Mouse (Mus musculus) ES-E14 (cell line): ENCODE measurements at regions not wholly inside any gene's neighbourhood (a gene's known extent, or its start where the extent isn't known, plus 50 kb on each side); places are given as distances from the start of the nearest gene placed in this dataset.
A peak's percentile ranks its signal among the peaks of the same experiment; 100 is the strongest.

Source experiments
- DNase-seq: peaks from one replicate; pipeline ENCODE4 v3.0.0-alpha.2; 2013; ENCODE audit warnings: low read depth, low spot score
- H3K27ac ChIP-seq: 2 replicates; pipeline ENCODE4 v1.5.1; 2012; ENCODE audit warnings: low read depth, mild to moderate bottlenecking, low read length, moderate library complexity, mixed read lengths; ENCODE audit not compliant: poor library complexity, insufficient read depth, severe bottlenecking
- H3K36me3 ChIP-seq: 2 replicates; pipeline ENCODE4 v1.6.1; 2012; ENCODE audit warnings: mild to moderate bottlenecking, low read length, moderate library complexity, mixed read lengths; ENCODE audit not compliant: control insufficient read depth, poor library complexity, insufficient read depth, severe bottlenecking
- H3K4me1 ChIP-seq, 2 experiments: fragments of 150-350 bp in 1 of 2; sonication (generic) in 1 of 2; 2 replicates each; pipeline ENCODE4 v1.6.1; 2012; ENCODE audit warnings: low read length in 2 of 2, mild to moderate bottlenecking in 1 of 2, mixed read lengths in 1 of 2; ENCODE audit not compliant: control insufficient read depth in 2 of 2, insufficient read depth in 2 of 2, poor library complexity in 1 of 2
- H3K4me3 ChIP-seq, 2 experiments: fragments of 150-350 bp in 1 of 2; sonication (generic) in 1 of 2; 2 replicates each; pipeline ENCODE4 v1.5.1; 2012; ENCODE audit warnings: low read length in 2 of 2, low read depth in 1 of 2, mild to moderate bottlenecking in 1 of 2, mixed read lengths in 1 of 2; ENCODE audit not compliant: insufficient read depth in 1 of 2, poor library complexity in 1 of 2, severe bottlenecking in 1 of 2
- H3K9ac ChIP-seq: 2 replicates; pipeline ENCODE4 v1.6.1; 2012; ENCODE audit warnings: low read depth, mild to moderate bottlenecking, low read length, mixed read lengths; ENCODE audit not compliant: poor library complexity, insufficient read depth, severe bottlenecking
- H3K9me3 ChIP-seq: fragments of 150-350 bp; sonication (generic); 2 replicates; pipeline ENCODE4 v1.6.1; 2012; ENCODE audit warnings: low read depth, mild to moderate bottlenecking, low read length; ENCODE audit not compliant: control insufficient read depth, insufficient read depth
- CHD2 ChIP-seq: IDR thresholded peaks from 2 replicates; pipeline ENCODE4 v1.6.1; 2014; ENCODE audit warnings: mild to moderate bottlenecking, low read depth, low read length, inconsistent platforms
- HCFC1 ChIP-seq: IDR thresholded peaks from 2 replicates; pipeline ENCODE4 v1.6.1; 2012; ENCODE audit warnings: low read length, inconsistent platforms, borderline replicate concordance; ENCODE audit not compliant: insufficient read depth
- MAFK ChIP-seq: IDR thresholded peaks from 2 replicates; pipeline ENCODE4 v1.6.1; 2014; ENCODE audit warnings: mild to moderate bottlenecking, low read depth, low read length, inconsistent platforms; ENCODE audit not compliant: insufficient read depth
- ZC3H11A ChIP-seq: IDR thresholded peaks from 2 replicates; pipeline ENCODE4 v1.6.1; 2012; ENCODE audit warnings: low read depth, mild to moderate bottlenecking, inconsistent platforms, low read length, borderline replicate concordance
- ZNF384 ChIP-seq: IDR thresholded peaks from 2 replicates; pipeline ENCODE4 v1.6.1; 2012; ENCODE audit warnings: low read depth, low read length, inconsistent platforms
- in situ Hi-C, 2 experiments: fragments of 600-800 bp; cut with MboI; formaldehyde crosslinking; loops; one replicate each; pipeline ENCODE4 v1.15.1; 2025; ENCODE audit warnings: low sequenced_read_pairs in 2 of 2, inconsistent platforms in 1 of 2; ENCODE audit not compliant: unreplicated experiment in 2 of 2

DNA sequence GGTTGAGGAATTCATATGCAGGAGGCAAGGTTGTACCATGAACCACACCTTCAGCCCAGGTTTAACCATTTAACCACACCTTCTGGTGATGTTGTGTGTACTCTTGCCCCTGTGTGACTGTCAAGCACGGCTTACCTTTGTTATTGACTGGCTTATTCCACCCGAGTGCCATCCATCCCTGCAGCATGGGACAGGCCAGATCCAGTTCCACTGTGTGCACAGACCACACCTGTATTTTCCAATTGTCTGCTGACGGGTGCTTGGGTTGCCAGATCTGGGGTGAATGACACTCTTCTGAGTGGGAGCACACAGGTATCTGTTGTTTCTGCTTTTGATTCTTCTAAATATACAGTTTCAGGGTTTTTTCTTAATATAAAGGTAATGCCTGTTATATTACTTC is 196.1 kb downstream of the Tex29 start:
- DNase-seq: no peak
- Histone ChIP-seq H3K36me3 (no peaks in the 10 kb centered on the region), H3K27ac (no peak overlapping the region), H3K9me3 (no peaks in the 10 kb centered on the region), H3K4me3 (no peak overlapping the region), H3K4me1 (no peaks in the 10 kb centered on the region), H3K9ac (no peak overlapping the region)
- no peak for TF ChIP-seq ZC3H11A
- no peak for TF ChIP-seq HCFC1
- TF ChIP-seq MAFK: no peak
- no peak for TF ChIP-seq ZNF384
- no peak for TF ChIP-seq CHD2
- in situ Hi-C loops: no loop called here

DNA sequence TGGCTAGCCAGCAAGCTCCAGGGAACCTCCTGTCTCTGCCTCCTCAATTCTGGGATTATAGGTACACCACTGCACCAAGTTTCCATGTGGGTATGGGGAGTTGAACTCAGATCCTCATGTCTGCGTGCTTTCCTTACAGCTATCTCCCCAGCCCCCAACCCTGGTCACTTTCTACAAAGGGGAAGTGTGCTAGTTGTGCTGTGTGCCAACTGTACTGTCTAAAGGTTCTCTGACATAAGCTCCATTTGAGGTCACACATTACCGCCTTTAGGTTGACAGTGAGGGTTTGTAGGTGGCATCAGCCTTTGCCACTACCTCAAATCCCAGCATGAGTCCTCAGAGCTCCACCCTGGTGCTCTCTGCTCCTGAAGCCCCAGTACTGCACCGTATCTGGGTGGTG is 200.7 kb downstream of the Tex29 start:
- Histone ChIP-seq H3K27ac (no peak overlapping the region), H3K4me1 (no peaks in the 10 kb centered on the region), H3K9ac (no peak overlapping the region), H3K4me3 (no peak overlapping the region), H3K9me3 (no peaks in the 10 kb centered on the region), H3K36me3 (no peaks in the 10 kb centered on the region)
- DNase-seq: no peak
- TF ChIP-seq CHD2 (no peak), MAFK (no peak), HCFC1 (no peak), ZNF384 (no peak), ZC3H11A (no peak)
- in situ Hi-C loops: no loop called here

DNA sequence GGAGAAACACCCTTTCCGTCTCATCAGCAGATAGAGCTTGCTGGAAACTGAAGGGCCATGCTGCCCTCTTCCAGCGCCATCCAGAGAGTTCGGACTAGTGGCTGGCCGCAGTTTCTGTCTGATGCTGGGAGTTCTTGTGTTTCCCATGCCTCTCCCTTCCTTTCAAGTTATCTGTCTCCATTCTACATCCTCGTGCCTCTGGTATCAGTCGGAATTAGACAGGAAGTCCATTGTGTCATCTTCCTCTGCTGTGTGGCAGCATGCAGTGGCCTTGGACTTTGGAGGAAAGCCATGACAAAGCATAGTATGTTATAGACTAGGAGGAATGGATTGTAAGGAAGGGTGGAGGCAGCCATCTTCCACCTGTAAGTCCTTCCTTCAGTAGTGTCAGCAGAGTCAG is 201.4 kb downstream of the Tex29 start:
- in situ Hi-C loops: no loop called here
- no peaks in the 10 kb centered on the region for H3K36me3 ChIP-seq
- no peak for DNase-seq
- H3K9ac ChIP-seq: no peak overlapping the region
- no peaks in the 10 kb centered on the region for H3K9me3 ChIP-seq
- H3K4me3 ChIP-seq: no peak overlapping the region
- no peaks in the 10 kb centered on the region for H3K4me1 ChIP-seq
- TF ChIP-seq CHD2: no peak
- no peak for TF ChIP-seq ZNF384
- TF ChIP-seq ZC3H11A: no peak
- no peak for TF ChIP-seq MAFK
- H3K27ac ChIP-seq: no peak overlapping the region

DNA sequence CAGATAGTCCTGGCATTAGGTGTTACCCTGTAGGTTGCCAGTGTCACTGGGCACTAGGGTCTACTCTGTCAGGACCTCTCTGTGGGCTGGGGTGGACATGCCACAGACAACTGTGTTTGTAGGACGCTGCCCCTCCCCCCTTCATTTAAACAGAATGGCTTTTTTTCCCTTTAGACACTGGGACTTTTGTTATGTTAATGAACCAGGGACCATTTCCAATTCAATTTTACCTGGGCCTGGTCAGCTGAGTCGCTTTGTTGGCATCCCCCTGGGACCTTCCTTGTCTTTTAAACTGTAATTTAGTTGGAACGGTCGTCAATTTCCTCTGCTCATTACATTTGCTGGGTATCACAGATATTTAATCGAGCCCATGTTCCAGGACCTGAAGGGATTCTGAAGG is 210.6 kb downstream of the Tex29 start:
- DNase-seq: peak; percentile 36
- peaks cover 7 to 27% of the 10 kb centered on the region in 2 experiments; a peak in 3 of 4 replicates for H3K4me1 ChIP-seq
- H3K9me3 ChIP-seq: no peaks in the 10 kb centered on the region
- in situ Hi-C loops: no loop called here
- H3K9ac ChIP-seq: no peak overlapping the region
- H3K36me3 ChIP-seq: no peaks in the 10 kb centered on the region
- H3K4me3 ChIP-seq: peak overlapping the region in 1 of 2 experiments; percentile 19; a peak in 2 of 4 replicates
- H3K27ac ChIP-seq: no peak overlapping the region
- no peak for TF ChIP-seq HCFC1
- no peak for TF ChIP-seq ZC3H11A
- TF ChIP-seq MAFK: no peak
- TF ChIP-seq ZNF384: peak; percentile 74
- TF ChIP-seq CHD2: 0 out of 2 replicates have a peak, but pooled peaks have one; percentile 18

DNA sequence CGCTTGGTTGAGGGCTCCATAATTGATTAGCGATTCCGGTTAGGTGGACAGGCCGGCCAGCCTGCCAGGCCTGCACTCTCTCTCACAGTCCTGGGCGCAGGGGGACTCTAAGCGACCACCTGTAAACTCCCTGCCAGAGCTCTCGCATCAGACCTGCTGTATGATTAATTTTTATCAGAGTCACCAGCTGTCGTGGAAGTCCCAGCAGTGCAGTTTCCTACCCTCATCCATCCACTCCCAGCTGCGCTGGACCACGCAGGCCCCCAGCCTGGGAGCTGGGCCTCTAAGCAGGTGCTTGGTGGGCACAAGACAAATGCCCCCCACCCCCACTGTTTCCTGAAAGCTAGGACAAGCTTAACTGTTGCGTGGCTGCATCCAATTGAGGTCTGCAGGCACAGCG is 211.1 kb downstream of the Tex29 start:
- no peak overlapping the region for H3K9ac ChIP-seq
- peak overlapping the region in 1 of 2 experiments; percentile 19; a peak in 1 of 4 replicates for H3K4me3 ChIP-seq
- H3K27ac ChIP-seq: no peak overlapping the region
- no peaks in the 10 kb centered on the region for H3K9me3 ChIP-seq
- no peak for TF ChIP-seq HCFC1
- no peak for TF ChIP-seq MAFK
- TF ChIP-seq ZC3H11A: no peak
- no peak for TF ChIP-seq CHD2
- TF ChIP-seq ZNF384: no peak
- peaks cover 7 to 27% of the 10 kb centered on the region in 2 experiments; a peak in 3 of 4 replicates for H3K4me1 ChIP-seq
- in situ Hi-C loops: no loop called here
- H3K36me3 ChIP-seq: no peaks in the 10 kb centered on the region
- no peak for DNase-seq
